Comparison of ENCODE assay signal across 8 mouse cellular contexts in the genomic region with DNA sequence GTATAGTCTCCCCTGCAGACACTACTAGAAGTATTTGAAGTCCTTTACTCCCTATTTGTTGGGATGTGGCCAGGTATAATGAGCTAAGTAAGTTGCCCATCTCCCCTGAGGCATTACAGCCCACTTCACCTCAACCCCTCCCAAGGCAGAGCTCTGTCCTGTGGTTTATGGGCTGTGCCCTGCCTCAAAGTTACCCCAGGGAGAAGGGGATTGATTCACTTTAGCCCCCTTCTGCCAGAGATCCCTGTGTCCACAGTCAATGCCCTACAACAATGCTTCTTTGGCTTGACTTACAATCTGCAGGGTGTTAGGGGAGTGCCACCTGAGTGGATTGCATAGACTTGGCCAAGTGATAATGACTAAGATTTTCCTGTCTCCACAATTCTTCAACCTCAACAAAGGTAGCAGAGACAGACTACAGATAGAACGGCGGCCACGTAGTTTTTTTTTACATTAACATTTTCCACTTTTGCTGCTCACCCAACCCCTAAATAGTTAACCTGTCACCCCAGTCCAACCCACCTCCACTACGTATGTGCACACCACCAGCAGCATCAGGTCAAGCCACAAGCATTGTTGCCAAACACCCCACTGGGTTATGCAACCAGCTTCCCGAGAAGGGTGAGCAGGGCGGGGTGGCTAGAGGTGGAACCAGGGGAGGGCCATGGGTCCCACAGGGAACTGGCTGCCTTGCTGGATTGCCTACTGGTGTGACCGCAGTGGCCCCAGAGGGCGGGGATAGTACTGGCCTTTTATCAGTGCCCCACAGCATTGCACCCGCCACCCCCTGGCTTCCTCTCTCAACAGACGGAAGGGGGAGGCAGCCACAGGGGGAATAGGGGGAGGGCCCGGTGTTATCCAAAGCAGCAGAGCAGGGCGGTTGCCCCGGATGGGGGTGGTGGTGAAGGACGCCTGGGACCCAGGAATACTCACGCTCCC. TPM values are rescaled to one million over a fixed set of nuclear protein-coding genes. Genes with fewer than 3 reads are reported as not detected.
A peak's percentile ranks its signal among the peaks of the same experiment; 100 is the strongest.
DNase-seq lines count a peak whose midpoint lies in the region; ATAC-seq and TF ChIP-seq lines count a peak whose summit lies in the region.

A gene (minus strand): TSS at position 614 of the 939 bp plus-strand sequence.

- peak within 1 kb of the TSS; percentile 43 for H3K4me2 ChIP-seq in intestine, embryonic 16.5 days (ENCODE audit: low read depth, low read length)

- peak within 1 kb of the TSS; percentile 59; the same call in 1 of the 2 replicates for H3K27ac ChIP-seq in intestine, embryonic 16.5 days (ENCODE audit: low read length)

- WGBS in intestine, embryonic 16.5 days, result 11% methylated on average over 15 of the region's 15 CpGs
- 7% methylated on average over 15 of the region's 15 CpGs for WGBS in lung, adult 2 months

- H3K9me3 ChIP-seq in G1E (replicated peaks), result no peaks in the 10 kb centered on the region
- no peaks in the 10 kb centered on the region for H3K9me3 ChIP-seq in intestine, embryonic 16.5 days (ENCODE audit: control insufficient read depth, low read length)

- peak; percentile 88 for DNase-seq in G1E (ENCODE audit: low spot score)
- peak; percentile 23 to 59 for DNase-seq in adrenal gland, postnatal 4 days (ENCODE audit: low spot score in 2 of 2)
- peak; percentile 82 for DNase-seq in lung, adult 2 months
- peak; percentile 67 for DNase-seq in ovary, adult 18-20 months (ENCODE audit: low spot score)
- no peak for DNase-seq in frontal cortex, adult 2 months (ENCODE audit: extremely low spot score in 1 of 2, low spot score in 1 of 2)
- DNase-seq in layer of hippocampus, postnatal 25 days (ENCODE audit: extremely low spot score in 1 of 2, low spot score in 1 of 2), result no peak

- peak within 1 kb of the TSS; percentile 67 for H3K4me3 ChIP-seq in G1E (ENCODE audit: low read depth, low read length)
- H3K4me3 ChIP-seq in intestine, embryonic 16.5 days (ENCODE audit: low read length), result peak within 1 kb of the TSS; percentile 7; the same call in 1 of the 2 replicates
- H3K4me3 ChIP-seq in lung, adult 2 months (replicated peaks; ENCODE audit: extremely low read depth, low read depth, low read length), result peak within 1 kb of the TSS; percentile 37

- ATAC-seq in G1E (ENCODE audit: extremely low read depth, insufficient number of reproducible peaks, low FRiP score, poor library complexity, severe bottlenecking), result peak; percentile 92
- peak; percentile 83 for ATAC-seq in granulocyte monocyte progenitor cell, adult 5-6 weeks (replicated peaks; ENCODE audit: poor library complexity, severe bottlenecking)
- peak; percentile 98 for ATAC-seq in intestine, embryonic 16.5 days

- no peak for TF ChIP-seq CTCF in G1E (IDR thresholded peaks at IDR 0.05; ENCODE audit: low read depth, low read length)
- no peak for TF ChIP-seq CTCF in lung, adult 2 months (IDR thresholded peaks at IDR 0.05; ENCODE audit: insufficient read depth, low read length)

- peak within 1 kb of the TSS; percentile 27; the same call in 1 of the 2 replicates for H3K9ac ChIP-seq in intestine, embryonic 16.5 days (ENCODE audit: low read depth, low read length)

- H3K27me3 ChIP-seq in G1E (ENCODE audit: insufficient read depth, low read length), result no peaks in the 10 kb centered on the region
- H3K27me3 ChIP-seq in intestine, embryonic 16.5 days (replicated peaks; ENCODE audit: control insufficient read depth, insufficient read depth, low read length), result no peaks in the 10 kb centered on the region; the same call in 1 of the 2 replicates

- peaks cover 7% of the 10 kb centered on the region for H3K36me3 ChIP-seq in G1E (replicated peaks)
- H3K36me3 ChIP-seq in intestine, embryonic 16.5 days (ENCODE audit: control insufficient read depth, insufficient read depth, low read length), result no peaks in the 10 kb centered on the region

- TF ChIP-seq POLR2A in lung, adult 2 months (IDR thresholded peaks at IDR 0.05; ENCODE audit: borderline replicate concordance, extremely low read depth, low read depth, low read length), result no peak

- H3K4me1 ChIP-seq in G1E (ENCODE audit: insufficient read depth, low read depth, low read length), result peaks cover 65% of the 10 kb centered on the region
- peaks cover 16% of the 10 kb centered on the region for H3K4me1 ChIP-seq in intestine, embryonic 16.5 days (ENCODE audit: control insufficient read depth, insufficient read depth, low read length)
- H3K4me1 ChIP-seq in lung, adult 2 months (ENCODE audit: control insufficient read depth, insufficient read depth, low read length), result peaks cover 19% of the 10 kb centered on the region

RNA-seq across cellular contexts. Expression of the gene that starts here (rescaled TPM):
- 254 and 313 TPM in 2 replicates for total RNA-seq in G1E (2014; fragmentation: Nextera tagmentation)
- total RNA-seq in G1E (2017), result 177 TPM in 2 replicates
- polyA plus RNA-seq in G1E (2012), result 151 and 155 TPM in 2 replicates
- total RNA-seq in adrenal gland, postnatal 4 days (2021), result 1 to 10 TPM; 5.8 to 8.9 TPM
- total RNA-seq in granulocyte monocyte progenitor cell, adult 5-6 weeks (2014; fragmentation: Nextera tagmentation), result 159 and 180 TPM in 2 replicates
- total RNA-seq in granulocyte monocyte progenitor cell, adult 5-6 weeks (2017), result 112 and 174 TPM in 2 replicates
- 3.4 and 5.2 TPM in 2 replicates for polyA plus RNA-seq in intestine, embryonic 16.5 days (2015; fragmentation: Nextera tagmentation; extraction: Ambion mirVana)
- polyA plus RNA-seq in lung, adult 2 months (2012; rRNA removed), result 7.7 and 14.1 TPM in 2 replicates
- 0.48 TPM in 1 of 2 replicates, not detected in the other for polyA plus RNA-seq in frontal cortex, adult 2 months (2012; rRNA removed)
- total RNA-seq in layer of hippocampus, postnatal 25 days (2021), result not detected

Comparison
In these comparisons a context has a peak if more than half of its experiments do, and no peak if none do; other contexts are left out.
1. RNA of the gene that starts here (total RNA-seq): 177 to 313 TPM in G1E and 112 to 180 TPM in granulocyte monocyte progenitor cell, adult 5-6 weeks; 5.8 to 8.9 TPM in adrenal gland, postnatal 4 days and not detected in layer of hippocampus, postnatal 25 days; every median in the first group is over 10 times any median in the second.
2. RNA of the gene that starts here (polyA plus RNA-seq): 151 to 155 TPM in G1E; 7.7 to 14.1 TPM in lung, adult 2 months, 3.4 to 5.2 TPM in intestine, embryonic 16.5 days and 0.48 TPM in frontal cortex, adult 2 months; every median in the first group is over 10 times any median in the second.
3. DNase-seq: peak in G1E (single experiment), adrenal gland, postnatal 4 days (2 of 2), lung, adult 2 months (single experiment) and ovary, adult 18-20 months (single experiment); none in frontal cortex, adult 2 months (0 of 2) and layer of hippocampus, postnatal 25 days (0 of 2).
4. H3K4me3 ChIP-seq: peak in every context shown above with its lines; median percentile 67 in G1E; 37 in lung, adult 2 months; 7 in intestine, embryonic 16.5 days.
5. Peak in every context shown above with its lines, with median percentiles within 50 percentile points of each other: ATAC-seq.